Mouse (Mus musculus): ENCODE data around the gene A730061H03Rik.
A peak's percentile ranks its signal among the peaks of the same experiment; 100 is the strongest.

A730061H03Rik gene

GRCm38 (mm10) chr14:55560202-55561073 is at the start of gene A730061H03Rik:
Gene A730061H03Rik, minus strand, starts transcription at chr14:55560406.
- peak; percentile 98 to 99 for DNase-seq (ENCODE audit: low spot score in 2 of 2)

- DNase-seq (ENCODE audit: low spot score in 2 of 2): no peak
These were observed 48.1 kb upstream of the A730061H03Rik start for GRCm38 (mm10) chr14:55608339-55608738.

- DNase-seq (ENCODE audit: low spot score in 2 of 2): no peak
These were observed 45.7 kb upstream of the A730061H03Rik start for GRCm38 (mm10) chr14:55605743-55606459.

- no peak for DNase-seq (ENCODE audit: low spot score in 2 of 2)
These were observed 44.6 kb upstream of the A730061H03Rik start for GRCm38 (mm10) chr14:55604823-55605222.

- DNase-seq (ENCODE audit: low spot score in 2 of 2): peak; percentile 96
These were observed 43.7 kb upstream of the A730061H03Rik start for GRCm38 (mm10) chr14:55603633-55604576.

- DNase-seq (ENCODE audit: low spot score in 2 of 2): no peak
These were observed 43.0 kb upstream of the A730061H03Rik start, which contains the start of gene Irf9 for GRCm38 (mm10) chr14:55603271-55603632. Gene Irf9, plus strand, starts transcription at chr14:55603571.

GRCm38 (mm10) chr14:55598521-55599390 is 38.5 kb upstream of the A730061H03Rik start:
- no peak for DNase-seq (ENCODE audit: low spot score in 2 of 2)

GRCm38 (mm10) chr14:55596036-55596690 is 36.0 kb upstream of the A730061H03Rik start:
- no peak for DNase-seq (ENCODE audit: low spot score in 2 of 2)

- no peak for DNase-seq (ENCODE audit: low spot score in 2 of 2)
These were observed 32.0 kb upstream of the A730061H03Rik start for GRCm38 (mm10) chr14:55592226-55592625.

GRCm38 (mm10) chr14:55591331-55591891 is 31.2 kb upstream of the A730061H03Rik start, which contains the start of gene Rnf31:
Gene Rnf31, plus strand, starts transcription at chr14:55591708.
- DNase-seq (ENCODE audit: low spot score in 2 of 2): peak; percentile 95 to 96

GRCm38 (mm10) chr14:55590748-55591330 is 30.6 kb upstream of the A730061H03Rik start, which contains the start of gene Psme2:
Gene Psme2, minus strand, starts transcription at chr14:55591113.
- DNase-seq (ENCODE audit: low spot score in 2 of 2): peak; percentile 89 to 92

GRCm38 (mm10) chr14:55589771-55590448 is 29.7 kb upstream of the A730061H03Rik start:
- peak; percentile 38 to 61 for DNase-seq (ENCODE audit: low spot score in 2 of 2)

- no peak for DNase-seq (ENCODE audit: low spot score in 2 of 2)
These were observed 29.1 kb upstream of the A730061H03Rik start for GRCm38 (mm10) chr14:55589271-55589670.

GRCm38 (mm10) chr14:55586149-55586548 is 25.9 kb upstream of the A730061H03Rik start:
- DNase-seq (ENCODE audit: low spot score in 2 of 2): no peak

- peak; percentile 35 to 48 for DNase-seq (ENCODE audit: low spot score in 2 of 2)
These were observed 25.4 kb upstream of the A730061H03Rik start for GRCm38 (mm10) chr14:55585566-55585960.

- DNase-seq (ENCODE audit: low spot score in 2 of 2): peak; percentile 84 to 89
These were observed 24.7 kb upstream of the A730061H03Rik start, which contains the start of gene Emc9 for GRCm38 (mm10) chr14:55584702-55585565. Gene Emc9, minus strand, starts transcription at chr14:55585302.

GRCm38 (mm10) chr14:55584303-55584701 is 24.1 kb upstream of the A730061H03Rik start:
- DNase-seq (ENCODE audit: low spot score in 2 of 2): no peak

Data from spleen, postnatal 36 days (tissue).